Mouse (Mus musculus): ENCODE data around the gene Jchain. TPM values are rescaled to one million over a fixed set of nuclear protein-coding genes. Genes with fewer than 3 reads are reported as not detected.

Gene Jchain
- polyA plus RNA-seq, 1 experiment from 2014 or later, result not detected

GRCm38 (mm10) chr5:88489004-88489403 lies 38.7 kb downstream of the Jchain start:
- ATAC-seq (ENCODE audit: low FRiP score, low TSS enrichment), result no peak
- Histone ChIP-seq H3K4me3 (ENCODE audit: low read length) (no peak overlapping the region), H3K27me3 (ENCODE audit: control insufficient read depth, insufficient read depth, low read length) (no peaks in the 10 kb centered on the region), H3K36me3 (ENCODE audit: control insufficient read depth, insufficient read depth, low read length) (no peaks in the 10 kb centered on the region), H3K9ac (ENCODE audit: low read depth, low read length) (no peak overlapping the region), H3K4me1 (ENCODE audit: control insufficient read depth, insufficient read depth, low read length) (no peaks in the 10 kb centered on the region), H3K4me2 (replicated peaks; ENCODE audit: low read depth, low read length) (no peak overlapping the region), H3K9me3 (ENCODE audit: control insufficient read depth, low read length) (no peaks in the 10 kb centered on the region), H3K27ac (ENCODE audit: low read depth, low read length) (no peak overlapping the region)
- 72% methylated on average over 2 of the region's 2 CpGs for WGBS

- no peak within 1 kb of the TSS for H3K4me2 ChIP-seq (replicated peaks; ENCODE audit: low read depth, low read length)
- no peak within 1 kb of the TSS for H3K9ac ChIP-seq (ENCODE audit: low read depth, low read length)
- no peak for ATAC-seq (ENCODE audit: low FRiP score, low TSS enrichment)
- H3K9me3 ChIP-seq (ENCODE audit: control insufficient read depth, low read length), result no peaks in the 10 kb centered on the region
- H3K27ac ChIP-seq (ENCODE audit: low read depth, low read length), result no peak within 1 kb of the TSS
- H3K36me3 ChIP-seq (ENCODE audit: control insufficient read depth, insufficient read depth, low read length), result no peaks in the 10 kb centered on the region
- no peaks in the 10 kb centered on the region for H3K27me3 ChIP-seq (ENCODE audit: control insufficient read depth, insufficient read depth, low read length)
- H3K4me3 ChIP-seq (ENCODE audit: low read length), result no peak within 1 kb of the TSS
- no peaks in the 10 kb centered on the region for H3K4me1 ChIP-seq (ENCODE audit: control insufficient read depth, insufficient read depth, low read length)
Measured at GRCm38 (mm10) chr5:88487675-88488074, 40.0 kb downstream of the Jchain start, which contains the start of gene Enam. Enam (plus strand) TSS chr5:88487975.

Other genes with a start within 250 kb of the Jchain start
- not detected in 2 replicates for gene Prol1, start 210.6 kb downstream of the Jchain start, polyA plus RNA-seq (2014; fragmentation: Nextera tagmentation; extraction: Ambion mirVana)
- not detected in 2 replicates for gene Amtn, start 151.8 kb downstream of the Jchain start, polyA plus RNA-seq (2014; fragmentation: Nextera tagmentation; extraction: Ambion mirVana)
- not detected in 2 replicates for gene Ambn, start 71.9 kb downstream of the Jchain start, polyA plus RNA-seq (2014; fragmentation: Nextera tagmentation; extraction: Ambion mirVana)
- gene Enam, start 39.9 kb downstream of the Jchain start, polyA plus RNA-seq (2014; fragmentation: Nextera tagmentation; extraction: Ambion mirVana), result not detected in 2 replicates
- 73.4 and 88.8 TPM in 2 replicates for gene Utp3, start 26.6 kb upstream of the Jchain start, polyA plus RNA-seq (2014; fragmentation: Nextera tagmentation; extraction: Ambion mirVana)
- gene Rufy3, start 37.1 kb upstream of the Jchain start, polyA plus RNA-seq (2014; fragmentation: Nextera tagmentation; extraction: Ambion mirVana), result 11.1 and 17.7 TPM in 2 replicates
- 59.6 and 78.4 TPM in 2 replicates for gene Grsf1, start 148.3 kb upstream of the Jchain start, polyA plus RNA-seq (2014; fragmentation: Nextera tagmentation; extraction: Ambion mirVana)
- gene Mob1b, start 193.0 kb upstream of the Jchain start, polyA plus RNA-seq (2014; fragmentation: Nextera tagmentation; extraction: Ambion mirVana), result 10.9 and 18.0 TPM in 2 replicates
- gene Dck, start 237.1 kb upstream of the Jchain start, polyA plus RNA-seq (2014; fragmentation: Nextera tagmentation; extraction: Ambion mirVana), result 36.3 and 58.9 TPM in 2 replicates

Measured in kidney, embryonic 14.5 days (tissue).